Mouse (Mus musculus) C3H10T1/2 (cell line): Measurements from ENCODE around the gene Hacl1. TPM values are rescaled to one million over a fixed set of nuclear protein-coding genes. Genes with fewer than 3 reads are reported as not detected.

Experiments used
- polyA plus RNA-seq, 2 experiments: library from polyadenylated mRNA; unstranded; fragments of >200 nt; fragmentation: generic; extraction: Trizol; gene quantifications; one replicate each; pipeline ENCODE4 v1.2.1; 2012; ENCODE audit warnings: missing spikeins in 2 of 2

The Hacl1 gene
- 10 to 100 TPM in 1 of 2 experiments, 1 to 10 TPM in 1; 1.5 to 12.1 TPM for polyA plus RNA-seq

GRCm38 (mm10) chr14:31640890-31641505 is at the start of gene Hacl1, which contains the start of gene Btd:
Gene Hacl1 (minus strand): TSS chr14:31641286.
Gene Btd (plus strand): TSS chr14:31641028.

GRCm38 (mm10) chr14:31640346-31640889 is 668 bp downstream of the Hacl1 start, which contains the start of gene Gm49387:
Gene Gm49387 (minus strand): TSS chr14:31640878.

GRCm38 (mm10) chr14:31591243-31591642 is 49.8 kb downstream of the Hacl1 start, which contains the start of gene Colq:
Gene Colq (minus strand): TSS chr14:31591343.

Other genes starting within 250 kb of the Hacl1 start
- gene Sh3bp5, start 205.2 kb downstream of the Hacl1 start, polyA plus RNA-seq = 10 to 100 TPM in 1 of 2 experiments, 1 to 10 TPM in 1; 1.8 to 20.6 TPM
- 1 to 10 TPM; 1.1 to 6.3 TPM for gene Eaf1, start 146.9 kb downstream of the Hacl1 start, polyA plus RNA-seq
- 10 to 100 TPM in 1 of 2 experiments, 1 to 10 TPM in 1; 1.2 to 11.4 TPM for gene Mettl6, start 146.2 kb downstream of the Hacl1 start, polyA plus RNA-seq
- gene Colq, start 49.9 kb downstream of the Hacl1 start, polyA plus RNA-seq = under 1 TPM; 0.02 to 0.17 TPM
- not detected for gene Gm49387, start 408 bp downstream of the Hacl1 start, polyA plus RNA-seq
- gene Btd, start 258 bp downstream of the Hacl1 start, polyA plus RNA-seq = 10 to 100 TPM; 15.2 to 53.8 TPM
- 1 to 10 TPM in 1 of 2 experiments, under 1 TPM in 1; 0.80 to 6.0 TPM for gene Ankrd28, start 189.4 kb upstream of the Hacl1 start, polyA plus RNA-seq